Mouse (Mus musculus) testis, adult 2 months (tissue): ENCODE data around the gene Spry1.

Experiments used
- CTCF ChIP-seq: fragments of 200-500 bp; IDR thresholded peaks from 2 replicates; pipeline ENCODE4 v1.5.1; 2012; ENCODE audit warnings: low read depth, mild to moderate bottlenecking, inconsistent platforms, low read length, moderate library complexity; ENCODE audit not compliant: control insufficient read depth, insufficient read depth, insufficient replicate concordance
- POLR2A ChIP-seq: fragments of 200-500 bp; IDR thresholded peaks from 2 replicates; pipeline ENCODE4 v1.6.1; 2012; ENCODE audit warnings: low read depth, mild to moderate bottlenecking, inconsistent platforms, low read length, moderate library complexity; ENCODE audit not compliant: control insufficient read depth

- TF ChIP-seq CTCF (no peak), POLR2A (no peak)
Measured at GRCm38 (mm10) chr3:37632246-37632645, 7.5 kb upstream of the Spry1 start.
